Mouse (Mus musculus) spleen, postnatal 4 days (tissue): Measurements from ENCODE around the gene Rxfp4.
"Not testable (repeated sequence)": the region's sequence is repeated elsewhere in the genome, so short reads cannot be mapped to it uniquely, and the experiment has no call there.

ENCODE experiments used
- DNase-seq, 2 experiments: peaks; one replicate each; pipeline ENCODE4 v3.0.0; 2022; ENCODE audit warnings: low spot score in 2 of 2

Rxfp4 gene

GRCm38 (mm10) chr3:88614418-88614817 is 38.5 kb downstream of the Rxfp4 start:
- DNase-seq, result no peak

GRCm38 (mm10) chr3:88609066-88609465 is 43.9 kb downstream of the Rxfp4 start:
- no peak for DNase-seq

DNA sequence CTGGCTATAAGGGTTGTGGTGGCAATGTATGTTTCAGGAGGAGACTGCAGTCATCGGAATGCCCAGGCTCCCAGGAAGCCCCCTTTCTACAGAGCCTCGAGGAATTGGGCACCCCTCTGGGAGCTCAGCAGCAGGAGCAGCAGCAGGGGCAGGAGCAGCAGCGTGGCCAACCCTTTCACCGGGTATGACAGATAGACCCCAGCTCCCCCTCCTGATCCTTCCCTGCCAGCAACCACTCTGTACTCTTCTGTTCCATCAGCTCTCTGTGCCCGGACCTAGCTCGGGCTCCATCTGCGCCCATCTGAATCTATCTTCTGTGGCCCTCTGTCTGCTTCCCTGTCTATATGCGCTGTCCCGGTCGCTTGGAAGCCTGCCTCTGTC is 45.2 kb downstream of the Rxfp4 start:
- no peak for DNase-seq

- DNase-seq, result peak; percentile 88 to 95
These were observed 45.7 kb downstream of the Rxfp4 start for GRCm38 (mm10) chr3:88607065-88607757.

GRCm38 (mm10) chr3:88605666-88606065 is 47.3 kb downstream of the Rxfp4 start, which contains the start of gene Arhgef2:
Gene Arhgef2, plus strand, starts transcription at chr3:88605966.
- DNase-seq, result not testable (repeated sequence)

- no peak for DNase-seq
These were observed 48.1 kb downstream of the Rxfp4 start for GRCm38 (mm10) chr3:88604863-88605262.

GRCm38 (mm10) chr3:88603714-88604161 is 49.2 kb downstream of the Rxfp4 start:
- DNase-seq, result peak; percentile 70 to 87

DNA sequence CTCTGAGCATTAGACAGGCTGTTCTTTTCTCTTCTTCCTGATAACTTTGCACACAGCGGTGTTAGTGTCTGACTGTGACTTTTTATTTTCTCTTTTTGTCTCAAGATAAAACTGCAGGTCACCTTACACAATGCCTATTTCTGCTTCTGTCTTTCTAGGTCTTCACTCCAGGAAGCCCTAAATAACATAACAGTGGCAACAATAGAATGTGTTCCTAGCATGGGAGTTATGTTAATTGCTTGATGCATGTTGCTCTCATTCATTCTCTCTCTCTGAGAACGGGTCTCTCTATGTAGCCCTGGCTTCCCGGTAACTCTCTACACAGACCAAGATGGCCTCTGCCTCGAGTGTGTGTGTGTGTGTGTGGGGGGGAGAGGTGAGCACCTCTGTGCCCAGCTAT is 50.5 kb downstream of the Rxfp4 start:
- DNase-seq, result no peak
